Mouse (Mus musculus): ENCODE results near the gene Nlrp5. TPM values are rescaled to one million over a fixed set of nuclear protein-coding genes. Genes with fewer than 3 reads are reported as not detected.
"Not testable (repeated sequence)": the region's sequence is repeated elsewhere in the genome, so short reads cannot be mapped to it uniquely, and the experiment has no call there.

Nlrp5 gene
- total RNA-seq (2022), result under 1 TPM in 1 of 4 experiments, not detected in 3; 0.07 TPM

- DNase-seq (ENCODE audit: low spot score in 2 of 2), result no peak
These were observed at the start of gene Nlrp5 for GRCm38 (mm10) chr7:23385589-23385988. Gene Nlrp5 (plus strand): TSS chr7:23385889.

- not testable (repeated sequence) for DNase-seq (ENCODE audit: low spot score in 2 of 2)
These were observed 27.4 kb upstream of the Nlrp5 start for GRCm38 (mm10) chr7:23358311-23358710.

- not testable (repeated sequence) for DNase-seq (ENCODE audit: low spot score in 2 of 2)
These were observed 84.5 kb downstream of the Nlrp5 start for GRCm38 (mm10) chr7:23470201-23470600.

- DNase-seq (ENCODE audit: low spot score in 2 of 2), result not testable (repeated sequence)
These were observed 85.1 kb downstream of the Nlrp5 start for GRCm38 (mm10) chr7:23470832-23471231.

- DNase-seq (ENCODE audit: low spot score in 2 of 2), result not testable (repeated sequence)
These were observed 87.2 kb downstream of the Nlrp5 start for GRCm38 (mm10) chr7:23472886-23473285.

Small RNA genes lying within 50 kb of the gene (microRNA-seq; reads per million reads assigned to microRNA genes)
- gene Gm25196, result not detected

Other genes with a start within 250 kb of the Nlrp5 start
- not detected for gene Gm10662, start 241.4 kb upstream of the Nlrp5 start, total RNA-seq (2022)
- gene Vmn1r165, start 168.6 kb upstream of the Nlrp5 start, total RNA-seq (2022), result not detected
- gene Vmn1r166, start 134.2 kb upstream of the Nlrp5 start, total RNA-seq (2022), result not detected
- not detected for gene Gm6902, start 107.0 kb upstream of the Nlrp5 start, total RNA-seq (2022)
- gene Nlrp4e, start 84.7 kb upstream of the Nlrp5 start, total RNA-seq (2022), result not detected
- gene Vmn1r167, start 121.3 kb downstream of the Nlrp5 start, total RNA-seq (2022), result not detected
- gene Vmn1r168, start 153.8 kb downstream of the Nlrp5 start, total RNA-seq (2022), result not detected
- gene Vmn1r169, start 189.6 kb downstream of the Nlrp5 start, total RNA-seq (2022), result not detected
- not detected for gene Vmn1r170, start 220.3 kb downstream of the Nlrp5 start, total RNA-seq (2022)
- gene Vmn1r171, start 244.8 kb downstream of the Nlrp5 start, total RNA-seq (2022), result not detected